18 mouse cellular contexts compared by ENCODE assay signal in the genomic region with DNA sequence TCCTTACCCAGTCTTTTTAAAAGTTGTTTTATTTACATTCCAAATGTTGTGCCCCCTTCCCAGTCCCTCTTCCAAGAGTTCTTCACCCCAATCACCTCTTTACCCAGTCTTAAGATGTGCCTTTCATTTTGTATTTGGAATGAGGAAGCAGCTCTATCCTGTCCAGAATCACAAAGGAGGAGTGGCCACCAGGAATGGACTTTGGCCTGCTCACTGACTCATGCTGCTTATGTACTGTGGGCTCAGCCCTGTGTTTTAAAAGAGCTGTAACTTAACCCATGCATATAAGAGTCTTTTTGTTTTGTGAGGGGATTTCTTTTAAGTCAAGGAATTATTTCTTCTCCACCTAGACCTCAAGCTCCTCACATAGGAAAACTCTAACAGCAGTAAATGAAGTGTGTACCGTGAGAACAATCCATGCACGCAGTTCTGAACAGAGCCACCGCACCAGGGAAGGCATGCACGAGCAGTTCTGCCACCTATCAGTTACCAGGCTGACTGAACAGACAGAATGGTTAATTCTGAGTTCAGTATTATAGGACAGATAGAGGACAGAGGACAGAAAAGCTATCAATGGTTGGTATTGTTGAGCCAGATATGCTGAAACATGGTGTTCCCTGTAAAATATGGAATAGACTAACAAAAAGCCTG. TPM values are rescaled to one million over a fixed set of nuclear protein-coding genes. Genes with fewer than 3 reads are reported as not detected.
DNase-seq lines count a peak whose midpoint lies in the region; ATAC-seq and TF ChIP-seq lines count a peak whose summit lies in the region.
"Had no signal": no experiment of that assay in that cellular context is flagged by ENCODE, and none has a peak within 500 bp of the region (broad histone marks: within the 10 kb centered on the region; RNA-seq: fewer than 3 reads in every experiment).

No protein-coding gene starts in this region.

- TF ChIP-seq EP300 in liver, postnatal 0 days (IDR thresholded peaks at IDR 0.05; ENCODE audit: low read depth): no peak

- peak overlapping the region; percentile 85 for H3K27ac ChIP-seq in liver, postnatal 0 days (ENCODE audit: low read depth)
- H3K27ac ChIP-seq in forebrain, embryonic 11.5 days (ENCODE audit: low read depth, low read length): no peak overlapping the region
- H3K27ac ChIP-seq: limb, embryonic 15.5 days; neural tube, embryonic 13.5 days had no signal

- H3K4me1 ChIP-seq in liver, postnatal 0 days (ENCODE audit: insufficient read depth): no peaks in the 10 kb centered on the region
- H3K4me1 ChIP-seq in forebrain, embryonic 11.5 days (replicated peaks; ENCODE audit: control insufficient read depth, insufficient read depth, low read length): no peaks in the 10 kb centered on the region
- H3K4me1 ChIP-seq: limb, embryonic 15.5 days; neural tube, embryonic 13.5 days had no signal

- H3K36me3 ChIP-seq in liver, postnatal 0 days (replicated peaks; ENCODE audit: insufficient read depth, low read length): no peaks in the 10 kb centered on the region
- H3K36me3 ChIP-seq in forebrain, embryonic 11.5 days (ENCODE audit: control insufficient read depth, insufficient read depth, low read length): no peaks in the 10 kb centered on the region
- H3K36me3 ChIP-seq: G1E; limb, embryonic 15.5 days; neural tube, embryonic 13.5 days had no signal

- no peak for TF ChIP-seq CTCF in brain, embryonic 14.5 days (IDR thresholded peaks at IDR 0.05; ENCODE audit: borderline replicate concordance, extremely low read depth, insufficient read depth, insufficient read length)
- TF ChIP-seq CTCF in liver, postnatal 0 days (IDR thresholded peaks at IDR 0.05; ENCODE audit: low read depth): no peak

- DNase-seq in brain, embryonic 14.5 days (ENCODE audit: low read depth): peak; percentile 2
- peak; percentile 72 for DNase-seq in kidney, adult 18-20 months
- peak; percentile 80 to 87 for DNase-seq in kidney, postnatal 36 days
- peak; percentile 47 for DNase-seq in liver, postnatal 0 days
- no peak for DNase-seq in heart, adult 8-10 months (ENCODE audit: low spot score)
- no peak for DNase-seq in lung, postnatal 14 days
- DNase-seq in forebrain, embryonic 11.5 days (ENCODE audit: low spot score): no peak
- no peak for DNase-seq in thymus, postnatal 4 days
- DNase-seq: cerebellum, adult 11-12 months; heart, adult 18-20 months; heart, postnatal 14 days had no signal

- ATAC-seq in liver, postnatal 0 days: peak; percentile 94
- ATAC-seq in forebrain, embryonic 11.5 days (replicated peaks; ENCODE audit: low FRiP score): no peak; the same call in 1 of the 2 replicates

- H3K9ac ChIP-seq in liver, postnatal 0 days (replicated peaks): no peak overlapping the region; the same call in 1 of the 2 replicates
- H3K9ac ChIP-seq in forebrain, embryonic 11.5 days (ENCODE audit: low read length): no peak overlapping the region
- H3K9ac ChIP-seq: limb, embryonic 15.5 days; neural tube, embryonic 13.5 days had no signal

- no peak for TF ChIP-seq POLR2A in brain, embryonic 14.5 days (IDR thresholded peaks at IDR 0.05; ENCODE audit: borderline replicate concordance, extremely low read depth, insufficient read depth, insufficient read length, poor library complexity, severe bottlenecking)

- no peaks in the 10 kb centered on the region for H3K9me3 ChIP-seq in liver, postnatal 0 days (ENCODE audit: low read length)
- no peaks in the 10 kb centered on the region for H3K9me3 ChIP-seq in forebrain, embryonic 11.5 days (ENCODE audit: control insufficient read depth, low read length)
- H3K9me3 ChIP-seq: limb, embryonic 15.5 days; neural tube, embryonic 13.5 days had no signal

- no peak overlapping the region for H3K4me3 ChIP-seq in liver, postnatal 0 days (ENCODE audit: low read depth, low read length)
- no peak overlapping the region for H3K4me3 ChIP-seq in forebrain, embryonic 11.5 days (ENCODE audit: low read depth, low read length)
- H3K4me3 ChIP-seq: limb, embryonic 15.5 days; neural tube, embryonic 13.5 days had no signal

- no peak overlapping the region for H3K4me2 ChIP-seq in liver, postnatal 0 days (ENCODE audit: low read depth, low read length)
- no peak overlapping the region for H3K4me2 ChIP-seq in forebrain, embryonic 11.5 days (ENCODE audit: low read depth, low read length, severe bottlenecking)
- H3K4me2 ChIP-seq: limb, embryonic 15.5 days; neural tube, embryonic 13.5 days had no signal

- no peaks in the 10 kb centered on the region for H3K27me3 ChIP-seq in liver, postnatal 0 days (ENCODE audit: insufficient read depth, low read length)
- H3K27me3 ChIP-seq in forebrain, embryonic 11.5 days (ENCODE audit: control insufficient read depth, insufficient read depth, low read length): no peaks in the 10 kb centered on the region
- H3K27me3 ChIP-seq: limb, embryonic 15.5 days; neural tube, embryonic 13.5 days had no signal

- WGBS in liver, postnatal 0 days (ENCODE audit: insufficient replicate concordance): 45% methylated on average over 4 of the region's 4 CpGs
- WGBS in forebrain, embryonic 11.5 days: 65% methylated on average over 4 of the region's 4 CpGs

RNA-seq across cellular contexts. Expression of a gene that starts 1.9 kb away (rescaled TPM):
- not detected in 2 replicates for polyA plus RNA-seq in brain, embryonic 14.5 days (2012; rRNA removed)
- 3.7 and 3.9 TPM in 2 replicates for polyA plus RNA-seq in liver, postnatal 0 days (2015; fragmentation: Nextera tagmentation; extraction: Ambion mirVana)
- total RNA-seq in heart, adult 8-10 months (2022): not detected
- polyA plus RNA-seq in forebrain, embryonic 11.5 days (2014; fragmentation: Nextera tagmentation; extraction: Ambion mirVana): 0.16 TPM in 1 of 2 replicates, not detected in the other
- total RNA-seq: heart, adult 18-20 months; heart, postnatal 14 days; left cerebral cortex, adult 8-10 months; midbrain, postnatal 0 days had no signal
- polyA plus RNA-seq: C2C12; cortical plate, adult 2 months; G1E; limb, embryonic 15.5 days; midbrain, postnatal 0 days; neural tube, embryonic 13.5 days had no signal

RNA-seq across cellular contexts. Expression of a gene that starts 32.7 kb away (rescaled TPM):
- polyA plus RNA-seq in brain, embryonic 14.5 days (2012; rRNA removed): not detected in 2 replicates
- 57.9 and 68.7 TPM in 2 replicates for polyA plus RNA-seq in liver, postnatal 0 days (2015; fragmentation: Nextera tagmentation; extraction: Ambion mirVana)
- under 1 TPM in 1 of 4 experiments, not detected in 3; 0.29 TPM for total RNA-seq in heart, adult 8-10 months (2022)
- polyA plus RNA-seq in forebrain, embryonic 11.5 days (2014; fragmentation: Nextera tagmentation; extraction: Ambion mirVana): not detected in 2 replicates
- total RNA-seq: left cerebral cortex, adult 8-10 months; midbrain, postnatal 0 days had no signal
- polyA plus RNA-seq: C2C12; cortical plate, adult 2 months; G1E; limb, embryonic 15.5 days; neural tube, embryonic 13.5 days had no signal

RNA-seq across cellular contexts. Expression of a gene that starts 45.4 kb away (rescaled TPM):
- not detected in 2 replicates for polyA plus RNA-seq in brain, embryonic 14.5 days (2012; rRNA removed)
- not detected in 2 replicates for polyA plus RNA-seq in liver, postnatal 0 days (2015; fragmentation: Nextera tagmentation; extraction: Ambion mirVana)
- total RNA-seq in heart, adult 8-10 months (2022): not detected
- 0.31 and 0.59 TPM in 2 replicates for polyA plus RNA-seq in forebrain, embryonic 11.5 days (2014; fragmentation: Nextera tagmentation; extraction: Ambion mirVana)
- total RNA-seq: G1E; heart, adult 18-20 months; heart, postnatal 14 days; left cerebral cortex, adult 8-10 months; midbrain, postnatal 0 days had no signal
- polyA plus RNA-seq: C2C12; cortical plate, adult 2 months; G1E; limb, embryonic 15.5 days; neural tube, embryonic 13.5 days had no signal

RNA-seq across cellular contexts. Expression of a gene that starts 49.5 kb away (rescaled TPM):
- polyA plus RNA-seq in brain, embryonic 14.5 days (2012; rRNA removed): not detected in 2 replicates
- polyA plus RNA-seq in liver, postnatal 0 days (2015; fragmentation: Nextera tagmentation; extraction: Ambion mirVana): not detected in 2 replicates
- total RNA-seq in heart, adult 8-10 months (2022): not detected
- not detected in 2 replicates for polyA plus RNA-seq in forebrain, embryonic 11.5 days (2014; fragmentation: Nextera tagmentation; extraction: Ambion mirVana)
- total RNA-seq: G1E; heart, adult 18-20 months; heart, postnatal 14 days; left cerebral cortex, adult 8-10 months; midbrain, postnatal 0 days had no signal
- polyA plus RNA-seq: C2C12; cortical plate, adult 2 months; G1E; limb, embryonic 15.5 days; midbrain, postnatal 0 days; neural tube, embryonic 13.5 days had no signal

RNA-seq across cellular contexts. Expression of a gene that starts 54.1 kb away (rescaled TPM):
- polyA plus RNA-seq in brain, embryonic 14.5 days (2012; rRNA removed): not detected in 2 replicates
- polyA plus RNA-seq in liver, postnatal 0 days (2015; fragmentation: Nextera tagmentation; extraction: Ambion mirVana): not detected in 2 replicates
- total RNA-seq in heart, adult 8-10 months (2022): not detected
- polyA plus RNA-seq in forebrain, embryonic 11.5 days (2014; fragmentation: Nextera tagmentation; extraction: Ambion mirVana): not detected in 2 replicates
- total RNA-seq: G1E; heart, adult 18-20 months; heart, postnatal 14 days; left cerebral cortex, adult 8-10 months had no signal
- polyA plus RNA-seq: C2C12; cortical plate, adult 2 months; G1E; limb, embryonic 15.5 days; neural tube, embryonic 13.5 days had no signal

Comparison
In these comparisons a context has a peak if more than half of its experiments do, and no peak if none do; other contexts are left out.
1. DNase-seq: peak in brain, embryonic 14.5 days (single experiment), kidney, adult 18-20 months (single experiment), kidney, postnatal 36 days (2 of 2) and liver, postnatal 0 days (single experiment); none in heart, adult 8-10 months (single experiment), lung, postnatal 14 days (single experiment), forebrain, embryonic 11.5 days (single experiment) and thymus, postnatal 4 days (single experiment).
2. RNA of a gene that starts 32.7 kb away (polyA plus RNA-seq): 57.9 to 68.7 TPM in liver, postnatal 0 days; not detected in brain, embryonic 14.5 days and not detected in forebrain, embryonic 11.5 days; every median in the first group is over 10 times any median in the second.